Mouse (Mus musculus): ENCODE results near the gene Cnih3.
A peak's percentile ranks its signal among the peaks of the same experiment; 100 is the strongest.

The Cnih3 gene

GRCm38 (mm10) chr1:181353200-181354097 lies 1.0 kb downstream of the Cnih3 start:
- DNase-seq: no peak

DNA sequence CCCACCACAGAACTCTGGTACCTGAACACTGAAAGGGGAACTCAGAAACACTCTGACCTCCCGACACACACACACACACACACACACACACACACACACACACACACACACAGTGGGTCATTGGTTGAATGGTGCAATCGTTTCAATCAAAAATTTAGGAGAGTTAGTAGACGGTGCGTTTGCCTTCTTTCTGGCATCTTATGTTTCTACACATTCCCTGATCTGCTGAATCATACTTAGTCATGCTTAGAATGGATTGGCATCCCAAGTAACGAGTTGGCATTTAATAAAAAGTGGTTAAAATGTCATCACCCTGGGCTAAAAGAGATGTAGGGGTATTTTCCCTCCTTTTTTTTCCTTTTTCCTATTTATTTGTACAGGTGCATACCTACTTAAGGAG lies 3.3 kb downstream of the Cnih3 start:
- no peak for DNase-seq

DNA sequence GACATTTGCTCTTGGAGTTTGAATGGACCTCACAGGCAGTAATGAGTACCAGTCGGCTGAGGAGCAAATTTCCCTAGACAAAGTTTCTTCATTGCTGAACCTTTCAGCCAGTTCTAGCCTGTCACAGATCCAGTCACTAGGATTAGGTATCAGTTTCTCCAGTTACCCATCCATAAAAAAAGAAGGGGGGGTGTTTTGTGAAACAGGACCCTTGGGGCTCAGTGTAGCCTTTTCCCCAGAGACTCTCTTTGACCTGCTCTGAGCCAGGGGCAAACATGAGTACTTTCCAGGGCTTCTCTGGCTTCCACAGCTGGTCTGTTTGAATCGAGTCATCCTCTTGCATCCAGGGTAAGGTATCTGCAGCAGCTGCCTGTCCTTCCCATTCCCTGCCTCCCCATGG lies 5.4 kb downstream of the Cnih3 start:
- DNase-seq: no peak

- no peak for DNase-seq
These were observed 6.1 kb downstream of the Cnih3 start for GRCm38 (mm10) chr1:181358526-181358925.

GRCm38 (mm10) chr1:181360732-181361131 lies 8.3 kb downstream of the Cnih3 start:
- no peak for DNase-seq

DNA sequence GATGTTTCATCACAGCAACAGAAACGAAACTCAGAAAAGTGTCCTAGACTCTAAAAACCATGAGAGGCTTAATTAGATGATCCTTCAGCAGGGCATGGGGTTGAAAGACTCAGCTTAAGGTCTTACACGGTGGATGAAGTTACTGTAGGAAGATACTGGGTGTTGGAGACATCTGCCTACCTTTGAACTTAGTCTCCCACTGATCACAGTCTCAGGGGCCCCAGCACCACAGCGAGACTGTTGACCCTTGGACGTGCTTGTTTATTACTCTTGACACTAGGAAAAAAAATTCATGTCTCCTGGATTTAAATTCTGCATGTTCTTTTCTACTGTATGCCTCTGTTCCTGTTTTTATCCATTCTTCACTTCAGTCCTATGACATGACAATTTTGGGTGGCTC lies 11.6 kb downstream of the Cnih3 start:
- no peak for DNase-seq

DNA sequence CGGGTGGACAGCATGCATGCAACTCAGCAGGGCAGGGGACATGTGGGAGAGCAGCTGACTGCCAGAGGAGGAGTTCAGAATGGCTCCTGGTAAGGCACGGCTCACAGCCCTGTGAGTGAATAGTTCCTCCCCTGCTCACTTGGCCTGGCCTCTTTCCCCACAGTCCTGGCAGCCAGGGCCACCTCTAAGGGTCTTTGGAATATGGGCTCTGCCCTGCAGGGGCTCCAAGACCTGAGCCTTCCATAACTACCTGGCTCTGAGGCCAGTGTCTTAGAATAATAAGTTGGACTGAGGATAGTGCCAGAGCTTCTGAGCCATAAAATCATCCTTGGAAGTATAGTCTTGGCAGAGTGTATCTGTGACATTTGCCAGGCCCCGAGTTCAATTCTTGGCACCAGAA lies 12.9 kb downstream of the Cnih3 start:
- no peak for DNase-seq

DNA sequence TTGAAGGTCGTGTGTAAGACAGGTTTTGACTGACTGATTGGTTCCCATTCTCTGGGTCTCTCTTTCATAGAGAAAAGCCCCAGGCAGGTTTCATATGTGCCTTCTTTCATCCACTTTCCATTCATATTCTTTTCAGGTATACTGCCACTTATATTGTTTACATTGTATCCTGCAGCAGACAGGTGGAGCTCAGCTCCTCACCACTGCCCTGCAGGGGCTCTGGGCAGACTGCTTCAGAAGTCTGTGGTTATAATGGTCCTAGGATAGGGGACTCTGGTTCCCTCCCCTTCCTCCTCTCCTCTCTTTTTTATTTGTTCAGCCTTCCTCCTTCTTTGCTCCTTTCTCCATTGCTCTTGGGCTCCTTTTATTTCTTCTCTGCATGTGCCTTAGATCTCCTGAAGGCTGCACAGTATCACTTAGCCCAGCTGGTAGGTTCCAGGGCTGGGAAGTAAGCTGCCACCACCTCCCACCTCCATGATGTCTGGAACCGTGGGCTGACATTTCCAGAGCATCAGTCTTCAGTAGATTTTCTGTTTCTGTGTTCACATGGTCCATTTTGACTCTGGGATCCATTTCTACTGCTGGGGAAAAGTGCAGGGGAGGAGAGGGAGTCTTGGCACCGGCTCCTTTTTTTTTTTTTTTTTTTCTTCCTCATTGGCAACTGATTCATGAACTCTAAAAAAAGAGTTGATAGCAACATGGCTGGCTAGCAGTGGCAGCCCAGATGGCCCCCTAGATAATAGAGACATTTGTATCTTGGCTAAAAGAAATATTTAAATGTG lies 16.6 kb downstream of the Cnih3 start:
- DNase-seq: no peak

GRCm38 (mm10) chr1:181370370-181370769 lies 17.9 kb downstream of the Cnih3 start:
- no peak for DNase-seq

- DNase-seq: no peak
These were observed 18.8 kb downstream of the Cnih3 start for GRCm38 (mm10) chr1:181371226-181371625.

GRCm38 (mm10) chr1:181372306-181372705 lies 19.9 kb downstream of the Cnih3 start:
- no peak for DNase-seq

- DNase-seq: no peak
These were observed 22.4 kb downstream of the Cnih3 start for GRCm38 (mm10) chr1:181374627-181375374.

GRCm38 (mm10) chr1:181376431-181376830 lies 24.0 kb downstream of the Cnih3 start:
- no peak for DNase-seq

DNA sequence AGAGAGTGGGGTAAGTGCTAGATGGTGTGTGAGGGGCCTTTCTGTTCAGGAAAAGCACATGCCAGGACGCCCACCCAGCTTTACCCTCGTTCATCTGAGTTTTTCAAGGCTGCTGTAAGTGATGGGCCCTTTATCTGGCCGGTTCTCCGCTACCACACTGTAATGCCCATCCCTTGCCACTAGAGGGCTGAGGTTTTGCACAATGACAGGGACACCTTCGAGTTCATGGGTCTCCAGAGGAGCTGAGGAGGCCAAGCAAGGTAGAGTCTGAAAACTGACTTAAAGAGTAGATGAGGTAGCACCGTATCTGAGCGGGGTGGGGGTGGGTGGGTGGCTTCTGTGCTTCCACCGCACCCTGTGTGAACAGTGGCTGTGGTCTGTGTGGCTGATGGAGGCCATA lies 27.2 kb downstream of the Cnih3 start:
- DNase-seq: peak; percentile 64

DNA sequence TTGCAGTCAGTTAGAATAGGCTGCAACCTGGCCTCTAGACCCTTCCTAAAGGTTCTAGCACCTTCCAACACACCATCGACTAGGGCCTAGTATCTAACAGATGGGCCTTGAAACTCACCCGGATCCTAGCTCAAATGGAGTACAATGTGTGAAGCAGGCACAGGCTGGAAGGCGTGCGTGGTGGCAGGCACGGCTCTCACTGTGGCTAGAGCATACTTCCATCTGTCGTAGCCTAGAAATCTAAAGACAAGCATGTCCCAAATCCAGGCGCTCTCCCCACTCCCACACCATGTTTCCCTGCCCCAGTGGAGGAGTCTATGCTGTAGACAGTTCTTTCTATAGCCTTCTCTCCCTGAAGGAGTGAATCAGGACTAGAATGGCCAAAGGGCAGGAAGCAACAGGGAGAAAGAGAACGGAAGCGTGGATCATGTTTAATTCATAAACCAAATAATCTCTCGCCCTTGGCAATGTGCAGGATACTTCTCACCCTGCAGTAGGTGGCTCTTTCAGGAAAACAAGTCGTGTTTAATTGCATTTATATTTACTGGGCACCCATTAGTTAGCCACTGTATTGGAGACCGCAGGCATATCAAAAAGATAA lies 29.1 kb downstream of the Cnih3 start:
- DNase-seq: no peak

DNA sequence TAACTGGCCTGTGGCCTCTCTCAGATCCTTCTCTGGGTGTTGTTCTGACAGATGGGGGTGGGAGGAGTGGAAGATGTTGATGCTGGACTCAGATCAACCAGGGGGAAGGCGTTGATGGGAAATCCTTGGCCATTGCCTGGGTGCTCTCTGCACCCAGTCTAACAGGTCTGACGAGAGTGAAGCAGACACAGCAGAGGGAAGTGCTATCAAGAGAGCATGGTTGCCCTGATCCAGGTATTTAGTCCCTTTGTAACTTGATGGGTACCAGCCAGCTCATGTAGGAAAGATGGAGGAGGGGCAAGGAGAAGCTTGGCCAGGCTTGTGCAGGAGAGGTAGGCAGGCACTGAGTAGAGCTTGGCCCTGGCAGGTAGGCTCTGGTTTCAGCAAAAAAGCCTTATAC lies 36.8 kb downstream of the Cnih3 start:
- no peak for DNase-seq

DNA sequence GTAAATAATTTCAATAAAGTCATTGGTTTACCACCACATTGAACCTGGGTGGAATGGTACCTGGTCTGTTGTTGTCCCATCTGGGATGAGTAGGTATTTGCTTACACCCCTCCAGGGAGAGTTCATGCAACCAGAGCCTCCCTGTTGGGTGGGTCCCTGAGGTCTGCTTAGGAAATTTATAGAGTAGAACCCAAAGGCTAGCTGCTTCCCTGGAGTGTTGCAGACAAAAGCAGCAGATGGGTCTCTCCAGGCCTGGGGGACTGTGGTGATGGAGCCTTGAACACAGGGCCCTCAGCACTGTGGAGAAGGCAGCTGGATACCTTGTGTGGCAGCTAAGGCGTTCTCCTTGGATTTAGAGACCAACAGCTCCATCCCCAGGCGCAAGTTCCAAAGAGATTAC lies 40.1 kb downstream of the Cnih3 start:
- DNase-seq: no peak

GRCm38 (mm10) chr1:181393250-181394149 lies 41.1 kb downstream of the Cnih3 start:
- DNase-seq: no peak

DNA sequence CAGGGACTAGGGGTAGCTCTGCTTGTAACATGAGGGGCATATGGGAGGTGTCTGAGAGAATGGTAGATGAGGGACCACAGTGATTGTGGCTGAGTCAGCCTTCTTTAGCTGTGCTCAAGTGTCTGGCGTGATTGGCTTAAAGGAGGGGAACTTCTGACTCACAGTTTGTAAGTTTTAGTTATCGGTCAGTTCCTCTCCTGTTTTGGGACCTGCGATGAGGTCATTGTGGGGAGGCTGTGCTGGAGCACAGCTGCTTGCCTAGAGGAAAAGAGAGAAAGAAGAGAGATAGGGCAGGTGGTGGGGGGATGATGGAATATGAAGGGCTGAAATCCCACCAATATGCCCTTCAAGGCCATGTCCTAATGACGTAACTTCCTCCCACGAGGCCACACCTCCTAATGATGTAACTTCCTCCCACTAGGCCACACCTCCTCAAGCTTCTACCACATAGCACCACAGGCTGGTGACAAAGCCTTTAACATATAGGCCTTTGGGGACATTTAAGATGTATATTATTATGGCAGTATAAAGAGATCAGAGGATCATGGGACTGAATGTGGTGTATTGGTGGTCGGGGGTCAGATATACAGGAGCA lies 42.9 kb downstream of the Cnih3 start:
- no peak for DNase-seq

- no peak for DNase-seq
These were observed 46.8 kb downstream of the Cnih3 start for GRCm38 (mm10) chr1:181399179-181399578.

GRCm38 (mm10) chr1:181403056-181403455 lies 50.6 kb downstream of the Cnih3 start:
- no peak for DNase-seq

Measured in thymus, postnatal 25 days (tissue).